Mouse (Mus musculus) stomach, embryonic 16.5 days (tissue): ENCODE results near the gene Arhgef3. TPM values are rescaled to one million over a fixed set of nuclear protein-coding genes. Genes with fewer than 3 reads are reported as not detected.

Experiments used
- ATAC-seq: fragments of 200-750 bp; cut with Nextera tagmentation; 2 replicates; pipeline ENCODE4 v1.8.0; 2017; ENCODE audit warnings: moderate number of reproducible peaks, moderate TSS enrichment; ENCODE audit not compliant: insufficient read depth, low FRiP score
- H3K27ac ChIP-seq: fragments of 300-500 bp; sonication (generic); 2 replicates; pipeline ENCODE4 v1.5.1; 2014; ENCODE audit warnings: low read length
- H3K27me3 ChIP-seq: fragments of 300-500 bp; sonication (generic); 2 replicates; pipeline ENCODE4 v1.6.1; 2014; ENCODE audit warnings: low read length, control low read depth, mixed read lengths; ENCODE audit not compliant: control insufficient read depth, insufficient read depth
- H3K36me3 ChIP-seq: fragments of 300-500 bp; sonication (generic); 2 replicates; pipeline ENCODE4 v1.6.1; 2014; ENCODE audit warnings: low read length; ENCODE audit not compliant: control insufficient read depth, insufficient read depth
- H3K4me1 ChIP-seq: fragments of 300-500 bp; sonication (generic); 2 replicates; pipeline ENCODE4 v1.6.1; 2014; ENCODE audit warnings: low read length, control low read depth, mixed read lengths; ENCODE audit not compliant: control insufficient read depth, insufficient read depth
- H3K4me2 ChIP-seq: fragments of 300-500 bp; sonication (generic); 2 replicates; pipeline ENCODE4 v1.6.1; 2014; ENCODE audit warnings: low read depth, low read length, mixed read lengths
- H3K4me3 ChIP-seq: fragments of 300-500 bp; sonication (generic); replicated peaks from 2 replicates; pipeline ENCODE4 v1.5.1; 2014; ENCODE audit warnings: mild to moderate bottlenecking, low read length
- H3K9ac ChIP-seq: fragments of 300-500 bp; sonication (generic); 2 replicates; pipeline ENCODE4 v1.6.1; 2014; ENCODE audit warnings: low read length
- H3K9me3 ChIP-seq: fragments of 300-500 bp; sonication (generic); replicated peaks from 2 replicates; pipeline ENCODE4 v1.6.1; 2016; ENCODE audit warnings: low read length, control low read depth; ENCODE audit not compliant: control insufficient read depth
- WGBS: fragments of 180-500 bp; shearing (Covaris S2); extraction: QIAGEN DNeasy Blood & Tissue Kit; methylation state at CpG from one replicate; pipeline ENCODE4 v1.1.7; 2014; 5-methylcytosine and 5-hydroxymethylcytosine counted together
- polyA plus RNA-seq: library from polyadenylated mRNA; unstranded; fragments of >200 nt; fragmentation: Nextera tagmentation; extraction: Ambion mirVana; gene quantifications from 2 replicates; pipeline ENCODE4 v1.2.1, GENCODE M21; 2015

The Arhgef3 gene
- polyA plus RNA-seq, 1 experiment from 2014 or later = 20.9 TPM

DNA sequence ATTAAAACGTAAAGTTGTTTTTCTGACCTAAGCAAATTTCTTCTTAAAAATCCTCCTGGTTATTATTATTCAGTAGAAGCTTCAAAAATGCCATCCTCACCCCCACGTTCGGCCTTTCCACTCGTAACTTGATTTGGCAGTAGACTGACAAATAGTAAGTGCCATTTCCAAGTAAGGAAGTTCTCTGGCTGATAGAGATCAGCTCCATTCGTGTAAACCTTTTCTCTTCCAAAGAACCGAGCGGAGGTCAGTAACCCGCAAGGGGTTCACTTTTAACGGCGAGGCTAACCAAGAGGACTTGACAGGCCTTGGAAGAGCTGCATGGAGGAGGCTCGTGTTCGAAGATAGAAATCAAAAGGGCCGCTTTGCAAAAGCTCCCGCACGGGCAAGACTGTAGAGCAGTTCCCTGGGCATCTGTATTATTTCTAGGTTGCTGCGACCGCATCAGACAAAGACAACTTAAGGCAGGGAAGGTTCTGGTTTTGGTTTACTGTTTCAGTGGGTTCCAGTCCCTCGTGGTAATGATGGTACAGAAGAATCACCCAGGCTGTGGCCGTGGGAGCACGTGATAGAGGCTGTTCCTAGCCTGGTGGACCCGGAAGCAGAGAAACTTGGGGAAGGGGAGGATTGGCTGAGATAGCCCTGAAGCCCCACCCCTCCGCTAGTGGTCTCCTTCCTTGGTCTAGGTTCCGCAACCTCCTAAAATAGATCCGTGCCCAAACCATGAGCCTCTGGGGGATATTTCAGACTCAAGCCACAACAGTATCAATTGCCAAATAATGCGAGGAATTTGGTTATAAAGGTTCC lies 117.5 kb downstream of the Arhgef3 start:
- H3K36me3 ChIP-seq = no peaks in the 10 kb centered on the region

DNA sequence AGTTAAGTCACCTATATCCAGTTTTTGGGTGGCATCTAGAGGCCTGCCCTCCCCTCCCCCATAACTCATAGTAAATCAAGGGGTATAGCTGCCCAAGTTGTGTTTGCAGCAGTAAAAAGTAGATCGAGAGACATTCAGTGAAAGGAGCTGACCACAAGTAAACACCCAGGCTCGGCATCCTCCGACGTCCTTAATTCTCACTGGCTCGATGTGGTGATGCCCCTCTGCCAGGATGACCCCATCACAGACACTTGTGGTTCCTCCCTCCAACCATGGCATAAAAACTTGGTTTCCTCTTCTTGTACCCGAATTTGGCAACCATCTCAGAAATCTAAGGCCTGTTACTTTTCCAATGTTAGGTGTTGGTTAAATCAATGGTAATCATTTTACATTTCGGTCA lies 118.4 kb downstream of the Arhgef3 start:
- no peaks in the 10 kb centered on the region for H3K36me3 ChIP-seq
- no peak overlapping the region for H3K27ac ChIP-seq
- H3K4me1 ChIP-seq = peaks cover 26% of the 10 kb centered on the region
- no peaks in the 10 kb centered on the region for H3K9me3 ChIP-seq
- WGBS = 88% methylated on average over 7 of the region's 7 CpGs
- H3K9ac ChIP-seq = no peak overlapping the region
- H3K4me2 ChIP-seq = no peak overlapping the region
- H3K4me3 ChIP-seq = no peak overlapping the region
- H3K27me3 ChIP-seq = no peaks in the 10 kb centered on the region
- no peak for ATAC-seq

More for the DNA sequence above, 117.5 kb downstream of the Arhgef3 start:
- Histone ChIP-seq H3K4me2 (no peak overlapping the region), H3K4me1 (peaks cover 25% of the 10 kb centered on the region), H3K4me3 (no peak overlapping the region), H3K27me3 (no peaks in the 10 kb centered on the region), H3K27ac (no peak overlapping the region), H3K9me3 (no peaks in the 10 kb centered on the region), H3K9ac (no peak overlapping the region)
- 77% methylated on average over 25 of the region's 25 CpGs for WGBS
- no peak for ATAC-seq

DNA sequence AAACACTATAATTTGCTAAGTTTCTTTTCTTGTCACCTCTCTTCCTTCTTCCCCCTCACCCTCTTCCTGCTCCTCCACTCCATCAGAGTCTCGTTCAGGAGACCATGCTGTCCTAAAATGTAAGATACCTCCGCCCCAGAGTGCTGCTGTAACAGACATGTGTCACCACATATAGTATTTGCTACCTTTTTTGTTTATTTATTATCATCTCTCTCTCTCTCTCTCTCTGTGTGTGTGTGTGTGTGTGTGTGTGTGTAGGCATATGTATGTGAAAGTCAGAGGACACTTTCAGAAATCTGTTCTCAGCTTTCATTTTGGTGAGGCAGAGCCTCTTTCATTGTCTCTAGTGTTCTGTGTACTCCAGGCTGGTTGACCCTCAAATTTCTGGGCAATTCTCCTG lies 119.0 kb downstream of the Arhgef3 start:
- Histone ChIP-seq H3K27me3 (no peaks in the 10 kb centered on the region), H3K27ac (no peak overlapping the region), H3K4me3 (no peak overlapping the region), H3K9ac (no peak overlapping the region), H3K36me3 (no peaks in the 10 kb centered on the region), H3K4me1 (peaks cover 26% of the 10 kb centered on the region), H3K9me3 (no peaks in the 10 kb centered on the region), H3K4me2 (no peak overlapping the region)
- ATAC-seq = no peak
- 79% methylated on average over 2 of the region's 2 CpGs for WGBS

DNA sequence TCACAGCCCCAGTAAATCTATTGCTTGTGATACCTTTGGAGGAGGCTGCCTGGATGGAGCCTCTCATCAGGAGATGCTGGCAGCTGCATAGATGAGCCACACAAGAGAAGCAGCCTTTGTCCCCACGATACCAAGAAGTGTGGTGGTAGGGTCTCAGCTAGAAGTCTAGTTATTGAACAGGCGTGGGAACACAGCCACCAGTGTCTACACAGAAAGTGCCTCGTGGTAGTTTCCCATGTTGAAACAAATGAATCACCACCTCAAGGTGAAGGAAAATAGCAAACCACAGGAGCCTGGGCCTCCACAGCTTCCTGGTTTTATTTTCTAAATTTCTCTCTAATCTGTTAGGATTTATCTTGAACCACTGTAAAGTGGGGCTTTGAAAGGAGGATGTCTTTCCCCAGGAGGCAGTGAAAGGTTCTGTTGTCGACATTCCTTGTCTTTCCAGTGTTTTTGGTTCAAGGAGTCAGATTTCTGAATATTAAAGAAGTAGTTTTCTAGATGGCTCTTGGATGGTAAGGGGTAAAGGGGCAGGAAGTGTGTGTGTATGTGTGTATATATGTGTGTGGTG lies 119.7 kb downstream of the Arhgef3 start:
- no peak overlapping the region for H3K4me3 ChIP-seq
- peaks cover 26% of the 10 kb centered on the region for H3K4me1 ChIP-seq
- H3K27ac ChIP-seq = peak overlapping the region; percentile 25; the same call in 1 of the 2 replicates
- H3K27me3 ChIP-seq = no peaks in the 10 kb centered on the region
- WGBS = 59% methylated on average over 4 of the region's 4 CpGs
- no peak for ATAC-seq
- no peak overlapping the region for H3K9ac ChIP-seq
- H3K4me2 ChIP-seq = no peak overlapping the region
- no peaks in the 10 kb centered on the region for H3K9me3 ChIP-seq
- no peaks in the 10 kb centered on the region for H3K36me3 ChIP-seq

DNA sequence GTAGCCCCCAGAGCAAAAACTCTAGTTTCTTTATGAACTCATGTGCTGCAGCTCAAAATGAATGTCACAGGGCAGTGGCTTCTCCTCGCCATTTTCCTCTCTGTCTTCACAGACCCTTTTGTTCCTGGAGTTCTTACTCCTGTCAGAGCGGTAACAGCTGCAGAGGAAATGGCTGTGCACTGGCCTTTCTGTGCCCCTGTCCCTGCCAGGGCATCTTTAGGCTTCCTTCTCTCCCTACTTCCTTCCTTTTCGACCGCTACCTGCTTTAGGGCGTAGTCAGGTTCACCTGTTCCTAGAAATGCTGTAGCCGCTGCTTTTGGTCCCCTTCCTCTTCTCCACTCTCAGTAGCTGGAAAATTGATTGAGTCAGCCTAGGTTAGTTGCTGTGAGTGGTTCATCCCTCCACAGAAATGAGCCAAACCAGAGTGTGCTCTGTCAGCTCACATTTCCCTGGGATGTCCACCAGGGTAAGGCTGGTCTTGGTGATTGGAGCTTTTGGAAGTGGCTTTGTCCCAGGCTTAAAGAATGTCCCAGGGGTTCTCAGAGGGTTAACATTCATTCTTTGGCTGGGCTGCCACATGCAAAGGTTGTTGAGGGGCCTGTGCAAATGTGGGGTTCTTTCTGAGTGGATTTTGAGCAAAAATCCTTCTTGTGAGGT lies 121.3 kb downstream of the Arhgef3 start:
- H3K4me1 ChIP-seq = peaks cover 9% of the 10 kb centered on the region
- no peak overlapping the region for H3K4me3 ChIP-seq
- H3K4me2 ChIP-seq = no peak overlapping the region
- ATAC-seq = no peak
- H3K27ac ChIP-seq = no peak overlapping the region
- H3K9me3 ChIP-seq = no peaks in the 10 kb centered on the region
- 65% methylated on average over 6 of the region's 6 CpGs for WGBS
- H3K27me3 ChIP-seq = no peaks in the 10 kb centered on the region
- no peaks in the 10 kb centered on the region for H3K36me3 ChIP-seq
- no peak overlapping the region for H3K9ac ChIP-seq

DNA sequence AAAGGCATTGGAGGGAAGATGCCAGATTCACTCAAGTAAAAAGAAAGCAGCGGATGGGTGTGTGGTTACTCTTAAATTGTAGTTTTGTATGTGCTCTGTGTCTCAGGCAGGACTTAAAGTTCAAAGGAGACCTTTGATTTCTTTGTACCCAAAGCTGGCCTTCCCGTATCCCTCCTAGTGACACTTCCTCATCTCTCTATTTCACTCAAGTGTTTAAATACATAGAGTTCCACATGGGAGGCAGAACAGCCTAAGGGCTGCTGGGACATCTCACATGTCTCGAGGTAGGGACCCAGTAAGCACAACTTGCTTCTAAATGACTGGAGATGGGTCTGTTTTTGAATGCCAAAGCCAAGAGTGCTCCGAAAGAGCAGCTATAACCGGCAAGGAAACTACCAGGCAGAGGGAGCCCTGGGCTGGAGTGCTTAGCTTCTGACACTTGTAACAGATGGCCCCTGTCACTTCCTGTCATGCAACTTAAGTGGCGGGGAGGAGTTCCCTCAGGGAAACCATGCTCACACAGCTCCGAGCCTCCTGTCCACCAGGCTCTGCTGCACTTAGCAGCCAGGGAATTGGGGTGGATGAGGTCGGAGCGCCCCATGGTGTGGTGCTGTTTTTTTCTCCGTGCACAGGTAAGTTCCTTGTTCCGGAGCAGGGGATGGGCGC lies 123.0 kb downstream of the Arhgef3 start:
- H3K4me2 ChIP-seq = peak overlapping the region; percentile 14; the same call in 1 of the 2 replicates
- 36% methylated on average over 12 of the region's 12 CpGs for WGBS
- no peaks in the 10 kb centered on the region for H3K9me3 ChIP-seq
- 0 out of 2 replicates have a peak, but pooled peaks have one; percentile 63 for ATAC-seq
- H3K36me3 ChIP-seq = no peaks in the 10 kb centered on the region
- H3K27ac ChIP-seq = peak overlapping the region; percentile 54; the same call in 1 of the 2 replicates
- H3K27me3 ChIP-seq = no peaks in the 10 kb centered on the region
- no peak overlapping the region for H3K9ac ChIP-seq
- peaks cover 3% of the 10 kb centered on the region; the same call in 1 of the 2 replicates for H3K4me1 ChIP-seq
- H3K4me3 ChIP-seq = no peak overlapping the region

DNA sequence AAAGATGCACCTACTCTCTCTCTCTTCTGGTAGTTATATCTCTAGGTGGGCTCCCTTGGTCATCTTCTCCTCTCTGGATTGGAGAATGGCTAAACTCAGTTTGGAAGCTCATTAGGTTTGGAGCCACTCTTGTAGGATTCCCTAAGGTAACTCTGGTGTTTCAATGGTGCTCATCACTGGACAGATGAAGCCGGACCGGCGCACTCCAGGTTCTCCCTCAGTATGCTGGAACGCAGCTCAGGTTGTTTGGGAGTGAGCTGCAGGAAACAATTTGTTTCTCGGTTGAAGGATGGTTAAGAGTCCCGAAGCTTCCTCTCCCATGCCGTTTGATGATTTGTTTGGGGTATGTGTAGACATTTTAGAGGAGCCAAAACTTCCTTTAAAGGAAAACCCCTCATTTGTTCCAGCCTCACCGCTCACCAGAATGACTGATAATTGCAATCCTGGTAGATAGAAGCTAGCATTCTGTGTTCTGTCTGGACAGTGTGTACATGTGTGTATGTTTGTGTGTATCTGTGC lies 124.0 kb downstream of the Arhgef3 start:
- ATAC-seq = no peak
- Histone ChIP-seq H3K27ac (no peak overlapping the region), H3K4me2 (0 out of 2 replicates have a peak overlapping the region, but pooled peaks have one; percentile 21), H3K4me3 (no peak overlapping the region), H3K9me3 (no peaks in the 10 kb centered on the region), H3K27me3 (no peaks in the 10 kb centered on the region), H3K9ac (no peak overlapping the region), H3K4me1 (peaks cover 3% of the 10 kb centered on the region; the same call in 1 of the 2 replicates), H3K36me3 (no peaks in the 10 kb centered on the region)
- WGBS = 60% methylated on average over 8 of the region's 8 CpGs

DNA sequence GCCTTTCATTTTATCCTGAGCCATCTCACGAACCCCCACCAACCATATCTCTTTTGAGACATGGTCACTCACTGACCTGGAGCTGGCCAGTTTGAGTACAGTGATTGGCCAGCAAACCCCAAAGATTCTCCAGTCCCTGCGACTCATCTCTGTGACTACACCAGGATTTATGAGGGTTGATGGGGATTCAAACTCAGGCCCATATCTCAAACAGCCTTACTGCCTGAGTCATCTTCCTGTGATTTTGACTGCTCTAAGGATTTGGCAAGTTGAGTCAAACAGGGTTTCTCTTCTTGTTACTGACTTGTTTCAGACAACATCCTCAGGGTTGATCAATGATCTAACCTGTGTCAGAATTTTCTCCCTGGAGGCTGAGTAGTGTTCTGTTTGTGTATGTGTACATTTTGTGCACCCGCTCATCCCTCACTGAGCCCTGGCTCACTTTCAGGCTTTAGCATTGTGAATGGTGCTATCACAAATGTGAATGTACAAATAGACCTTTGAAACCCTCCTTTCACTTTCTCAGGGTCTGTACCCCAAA lies 124.9 kb downstream of the Arhgef3 start:
- Histone ChIP-seq H3K9ac (no peak overlapping the region), H3K4me1 (peaks cover 3% of the 10 kb centered on the region; the same call in 1 of the 2 replicates), H3K4me3 (no peak overlapping the region), H3K4me2 (no peak overlapping the region), H3K9me3 (no peaks in the 10 kb centered on the region), H3K36me3 (no peaks in the 10 kb centered on the region), H3K27me3 (no peaks in the 10 kb centered on the region), H3K27ac (no peak overlapping the region)
- ATAC-seq = no peak
- 82% methylated on average over 3 of the region's 3 CpGs for WGBS
